Mouse (Mus musculus) cerebellum, adult 2 months (tissue): ENCODE data around the gene Foxj2. TPM values are rescaled to one million over a fixed set of nuclear protein-coding genes. Genes with fewer than 3 reads are reported as not detected.

ENCODE experiments used
- DNase-seq, 2 experiments: peaks; one replicate each; pipeline ENCODE4 v3.0.0; 2021
- H3K27ac ChIP-seq: fragments of 200-500 bp; 2 replicates; pipeline ENCODE4 v1.5.1; 2012; ENCODE audit warnings: low read length, control low read depth, inconsistent platforms; ENCODE audit not compliant: insufficient read depth
- H3K27me3 ChIP-seq: fragments of 200-500 bp; 2 replicates; pipeline ENCODE4 v1.6.1; 2012; ENCODE audit warnings: inconsistent platforms, mild to moderate bottlenecking, low read length, moderate library complexity; ENCODE audit not compliant: control insufficient read depth, insufficient read depth
- H3K4me1 ChIP-seq: fragments of 200-500 bp; 2 replicates; pipeline ENCODE4 v1.6.1; 2011; ENCODE audit warnings: low read length; ENCODE audit not compliant: control insufficient read depth, insufficient read depth
- H3K4me3 ChIP-seq: fragments of 200-500 bp; replicated peaks from 2 replicates; pipeline ENCODE3; 2011; ENCODE audit warnings: mild to moderate bottlenecking, low read depth, low read length, control low read depth; ENCODE audit not compliant: insufficient read depth
- CTCF ChIP-seq: fragments of 200-500 bp; IDR thresholded peaks from 2 replicates; pipeline ENCODE4 v1.5.1; 2011; ENCODE audit warnings: low read depth, mild to moderate bottlenecking, control low read depth, low read length, moderate library complexity, borderline replicate concordance; ENCODE audit not compliant: insufficient read depth
- POLR2A ChIP-seq: fragments of 200-500 bp; IDR thresholded peaks from 2 replicates; pipeline ENCODE4 v1.6.1; 2011; ENCODE audit warnings: low read length, control low read depth, borderline replicate concordance; ENCODE audit not compliant: insufficient read depth
- WGBS: fragments of 180-500 bp; shearing (Covaris S2); methylation state at CpG from one replicate; pipeline ENCODE4 v1.1.7; 2018; 5-methylcytosine and 5-hydroxymethylcytosine counted together
- polyA plus RNA-seq: library from polyadenylated mRNA; depleted of rRNA; stranded (reverse); fragments of >200 nt; gene quantifications from 2 replicates; pipeline ENCODE4 v1.2.3, GENCODE M21; 2012; rRNA removed

Foxj2 gene
- polyA plus RNA-seq, 1 experiment: 17.7 TPM

DNA sequence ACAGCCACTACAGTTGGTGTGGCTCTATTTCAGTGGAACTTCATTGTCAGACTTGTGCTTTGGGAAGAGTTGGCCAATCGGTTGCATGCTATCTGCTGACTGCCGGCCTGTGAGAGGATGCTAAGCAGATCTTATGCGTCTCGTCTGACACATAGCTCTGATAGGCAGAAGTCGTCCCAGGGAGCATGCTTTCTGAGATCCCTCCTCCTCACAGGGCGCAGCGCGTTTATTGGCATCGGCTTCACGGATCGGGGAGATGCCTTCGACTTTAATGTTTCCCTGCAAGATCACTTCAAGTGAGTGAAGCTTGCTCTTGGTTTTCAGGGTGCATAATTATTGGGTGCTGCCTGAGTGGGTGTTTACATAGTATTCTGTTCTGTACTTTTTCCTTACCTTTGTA lies 61.6 kb downstream of the Foxj2 start:
- no peaks in the 10 kb centered on the region for H3K27me3 ChIP-seq
- no peaks in the 10 kb centered on the region for H3K4me1 ChIP-seq
- 94% methylated on average over 12 of the region's 12 CpGs for WGBS
- TF ChIP-seq POLR2A (no peak), CTCF (no peak)
- H3K27ac ChIP-seq: no peak overlapping the region
- H3K4me3 ChIP-seq: no peak overlapping the region
- no peak for DNase-seq

DNA sequence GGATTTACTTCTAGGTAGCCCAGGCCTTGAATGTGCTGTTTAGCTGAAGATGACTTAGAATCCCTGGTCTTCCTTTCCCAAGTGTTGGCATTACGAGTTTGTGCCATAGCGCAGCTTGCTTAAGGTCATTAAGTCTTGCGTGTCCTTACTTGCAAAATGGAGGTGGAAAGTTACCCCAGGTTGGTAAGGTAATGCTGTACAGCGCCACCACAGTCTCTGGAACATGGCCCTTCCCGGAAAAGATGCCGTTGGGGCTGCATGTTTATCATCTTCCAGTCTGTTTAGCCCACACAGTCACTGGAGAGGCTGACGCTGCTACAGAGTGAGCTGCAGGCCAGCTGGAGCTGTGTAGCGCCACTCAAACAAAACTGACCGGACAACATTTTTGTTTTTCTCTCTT lies 63.9 kb downstream of the Foxj2 start:
- Histone ChIP-seq H3K27ac (no peak overlapping the region), H3K27me3 (no peaks in the 10 kb centered on the region), H3K4me1 (no peaks in the 10 kb centered on the region), H3K4me3 (no peak overlapping the region)
- DNase-seq: no peak
- TF ChIP-seq CTCF: no peak
- 91% methylated on average over 9 of the region's 9 CpGs for WGBS

DNA sequence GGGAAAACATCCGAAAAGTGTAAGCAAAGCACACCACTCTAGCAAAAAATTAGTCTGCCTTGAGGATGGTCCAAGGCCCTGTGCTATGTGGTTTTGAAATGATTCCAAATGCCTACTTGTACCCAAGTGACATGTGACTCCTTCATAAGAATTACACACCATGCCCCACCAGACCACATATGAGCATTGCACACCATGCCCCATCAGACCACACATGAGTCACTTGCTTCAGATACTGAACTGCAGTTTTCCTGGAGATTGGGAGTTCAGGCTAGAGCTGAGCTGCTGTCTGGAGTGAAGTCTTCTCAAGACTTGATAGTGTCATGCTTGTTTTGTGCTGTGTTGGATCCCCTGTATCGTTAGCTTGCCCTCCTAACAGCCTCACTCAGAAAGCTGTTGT lies 69.9 kb downstream of the Foxj2 start:
- H3K27ac ChIP-seq: no peak overlapping the region

DNA sequence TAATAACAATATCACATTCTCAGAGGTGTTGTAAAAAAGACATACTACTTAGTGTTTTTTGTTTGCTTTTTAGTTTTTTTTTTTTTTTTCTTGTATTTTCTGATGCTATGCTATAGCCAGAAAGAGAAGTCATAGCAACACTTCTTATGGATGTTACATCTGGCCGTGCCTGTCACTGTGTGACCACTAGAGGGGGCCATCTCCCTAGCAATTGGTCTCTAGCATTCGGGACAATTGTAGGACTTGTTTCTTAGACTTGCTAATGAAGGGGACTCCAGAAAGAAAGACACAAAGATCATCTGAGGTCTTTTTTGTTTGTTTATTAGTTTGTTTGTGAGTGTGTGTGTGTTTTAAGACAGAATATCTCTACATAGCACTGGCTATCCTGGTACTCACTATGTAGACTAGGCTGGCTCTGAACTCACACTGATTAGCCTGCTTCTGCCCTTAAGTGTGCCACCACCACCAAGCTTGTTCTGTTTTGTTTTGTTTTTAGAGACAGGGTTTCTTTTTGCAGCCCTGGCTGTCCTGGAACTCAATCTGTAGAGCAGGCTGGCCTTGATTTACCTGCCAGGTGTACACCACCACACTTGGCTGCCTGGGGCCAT lies 72.8 kb downstream of the Foxj2 start:
- no peak overlapping the region for H3K4me3 ChIP-seq
- no peak for TF ChIP-seq POLR2A
- peak; percentile 68 for TF ChIP-seq CTCF
- peak; percentile 30 to 39 for DNase-seq
- H3K4me1 ChIP-seq: no peaks in the 10 kb centered on the region
- WGBS: 7% methylated on average over 2 of the region's 2 CpGs
- H3K27ac ChIP-seq: no peak overlapping the region
- H3K27me3 ChIP-seq: no peaks in the 10 kb centered on the region

More for the DNA sequence above, 69.9 kb downstream of the Foxj2 start:
- no peak for TF ChIP-seq CTCF
- no peak for TF ChIP-seq POLR2A
- WGBS: 93% methylated on average over 2 of the region's 2 CpGs
- no peaks in the 10 kb centered on the region for H3K4me1 ChIP-seq
- no peak for DNase-seq
- no peaks in the 10 kb centered on the region for H3K27me3 ChIP-seq
- no peak overlapping the region for H3K4me3 ChIP-seq

Other genes starting within 250 kb of the Foxj2 start
- 3.2 and 3.8 TPM in 2 replicates for gene Apobec1, start 217.5 kb upstream of the Foxj2 start, polyA plus RNA-seq
- 0.16 and 0.21 TPM in 2 replicates for gene Gdf3, start 209.8 kb upstream of the Foxj2 start, polyA plus RNA-seq
- gene Dppa3, start 193.5 kb upstream of the Foxj2 start, polyA plus RNA-seq: not detected in 2 replicates
- 0.07 and 0.13 TPM in 2 replicates for gene Nanog, start 112.4 kb upstream of the Foxj2 start, polyA plus RNA-seq
- gene Slc2a3, start 18.3 kb upstream of the Foxj2 start, polyA plus RNA-seq: 102 and 112 TPM in 2 replicates
- gene C3ar1, start 36.2 kb downstream of the Foxj2 start, polyA plus RNA-seq: 0.38 and 0.44 TPM in 2 replicates
- 174 and 176 TPM in 2 replicates for gene Necap1, start 54.6 kb downstream of the Foxj2 start, polyA plus RNA-seq
- gene Clec4a1, start 101.9 kb downstream of the Foxj2 start, polyA plus RNA-seq: 0.13 and 0.16 TPM in 2 replicates
- 0.11 and 0.21 TPM in 2 replicates for gene Clec4a3, start 132.6 kb downstream of the Foxj2 start, polyA plus RNA-seq
- gene Clec4a4, start 170.5 kb downstream of the Foxj2 start, polyA plus RNA-seq: not detected in 2 replicates
- gene Clec4b1, start 230.0 kb downstream of the Foxj2 start, polyA plus RNA-seq: not detected in 2 replicates